Mouse (Mus musculus) forebrain, embryonic 12.5 days (tissue): ENCODE measurements at regions not wholly inside any gene's neighbourhood (a gene's known extent, or its start where the extent isn't known, plus 50 kb on each side); places are given as distances from the start of the nearest gene placed in this dataset.

Experiments
- ATAC-seq: fragments of 200-750 bp; cut with Nextera tagmentation; 2 replicates; pipeline ENCODE4 v1.8.0; 2017; ENCODE audit warnings: moderate TSS enrichment; ENCODE audit not compliant: low FRiP score
- H3K27ac ChIP-seq: fragments of 300-500 bp; sonication (generic); 2 replicates; pipeline ENCODE4 v1.5.1; 2016; ENCODE audit warnings: mild to moderate bottlenecking
- H3K27me3 ChIP-seq: fragments of 300-500 bp; sonication (generic); 2 replicates; pipeline ENCODE4 v1.6.1; 2016; ENCODE audit warnings: mild to moderate bottlenecking
- H3K36me3 ChIP-seq: fragments of 300-500 bp; sonication (generic); replicated peaks from 2 replicates; pipeline ENCODE4 v1.6.1; 2016; ENCODE audit warnings: mild to moderate bottlenecking
- H3K4me1 ChIP-seq: fragments of 300-500 bp; sonication (generic); 2 replicates; pipeline ENCODE4 v1.6.1; 2016
- H3K4me2 ChIP-seq: fragments of 300-500 bp; sonication (generic); 2 replicates; pipeline ENCODE4 v1.6.1; 2016; ENCODE audit warnings: mild to moderate bottlenecking, moderate library complexity
- H3K4me3 ChIP-seq: fragments of 300-500 bp; sonication (generic); replicated peaks from 2 replicates; pipeline ENCODE4 v1.5.1; 2016; ENCODE audit warnings: mild to moderate bottlenecking
- H3K9ac ChIP-seq: fragments of 300-500 bp; sonication (generic); 2 replicates; pipeline ENCODE4 v1.6.1; 2016; ENCODE audit warnings: mild to moderate bottlenecking
- H3K9me3 ChIP-seq: fragments of 300-500 bp; sonication (generic); 2 replicates; pipeline ENCODE4 v1.6.1; 2016
- WGBS: fragments of 180-500 bp; shearing (Covaris S2); methylation state at CpG from one replicate; pipeline ENCODE4 v1.1.7; 2016; 5-methylcytosine and 5-hydroxymethylcytosine counted together

DNA sequence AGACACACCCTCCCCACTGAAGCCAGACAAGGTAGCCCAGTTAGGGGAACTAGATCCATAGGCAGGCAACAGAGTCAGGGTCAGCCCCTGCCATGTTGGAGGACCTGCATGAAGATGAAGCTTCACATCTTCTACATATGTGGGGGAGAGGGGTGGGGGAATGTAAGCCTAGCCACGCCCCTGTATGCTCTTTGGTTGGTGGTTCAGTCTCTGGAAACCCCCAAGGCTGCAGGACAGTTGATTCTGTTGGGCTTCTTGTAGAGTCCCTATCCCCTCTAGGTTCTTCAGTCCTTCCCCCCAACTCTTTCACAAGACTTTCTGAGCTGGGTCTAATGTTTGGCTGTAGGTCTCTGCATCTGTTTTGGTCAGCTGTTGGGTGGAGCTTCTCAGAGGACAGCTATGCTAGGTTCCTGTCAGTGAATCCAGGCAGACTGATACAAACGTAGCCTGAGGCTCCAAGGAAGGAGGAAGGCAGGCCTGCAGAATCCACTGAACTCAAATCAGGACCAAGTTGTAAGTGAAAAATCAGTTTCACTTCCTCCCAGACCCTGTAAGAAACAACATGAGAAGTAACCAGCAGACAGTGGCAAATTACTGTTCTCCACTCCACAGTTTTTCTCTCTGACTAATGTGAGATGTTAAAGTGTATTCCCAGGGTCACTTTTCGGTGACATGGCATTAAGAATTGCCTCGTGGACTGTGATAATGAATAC, 476.9 kb downstream of the Arl4a start:
- Histone ChIP-seq H3K9ac (no peak overlapping the region), H3K27ac (no peak overlapping the region), H3K36me3 (no peaks in the 10 kb centered on the region), H3K4me3 (no peak overlapping the region), H3K27me3 (no peaks in the 10 kb centered on the region), H3K4me2 (no peak overlapping the region), H3K9me3 (no peaks in the 10 kb centered on the region), H3K4me1 (no peaks in the 10 kb centered on the region)
- 80% methylated on average over 4 of the region's 4 CpGs for WGBS
- no peak for ATAC-seq

GRCm38 (mm10) chr12:39558491-39558890, 479.3 kb downstream of the Arl4a start:
- no peak for ATAC-seq
- no peaks in the 10 kb centered on the region for H3K27me3 ChIP-seq
- 98% methylated on average over 3 of the region's 3 CpGs for WGBS
- H3K36me3 ChIP-seq = no peaks in the 10 kb centered on the region
- H3K4me2 ChIP-seq = no peak overlapping the region
- H3K9ac ChIP-seq = no peak overlapping the region
- H3K4me1 ChIP-seq = no peaks in the 10 kb centered on the region
- no peak overlapping the region for H3K27ac ChIP-seq
- no peak overlapping the region for H3K4me3 ChIP-seq
- no peaks in the 10 kb centered on the region for H3K9me3 ChIP-seq

GRCm38 (mm10) chr12:39536326-39536725, 501.5 kb downstream of the Arl4a start:
- Histone ChIP-seq H3K4me3 (no peak overlapping the region), H3K4me2 (no peak overlapping the region), H3K9ac (no peak overlapping the region), H3K27ac (no peak overlapping the region), H3K9me3 (no peaks in the 10 kb centered on the region), H3K36me3 (no peaks in the 10 kb centered on the region), H3K27me3 (no peaks in the 10 kb centered on the region), H3K4me1 (no peaks in the 10 kb centered on the region)
- WGBS = 44% methylated on average over 2 of the region's 2 CpGs
- ATAC-seq = no peak

GRCm38 (mm10) chr12:39528121-39528520, 509.7 kb downstream of the Arl4a start:
- Histone ChIP-seq H3K27me3 (no peaks in the 10 kb centered on the region), H3K4me3 (no peak overlapping the region), H3K9ac (no peak overlapping the region), H3K4me1 (no peaks in the 10 kb centered on the region), H3K27ac (no peak overlapping the region), H3K4me2 (no peak overlapping the region), H3K9me3 (no peaks in the 10 kb centered on the region), H3K36me3 (no peaks in the 10 kb centered on the region)
- WGBS = 48% methylated on average over 3 of the region's 4 CpGs
- 0 out of 2 replicates have a peak, but pooled peaks have one; percentile 21 for ATAC-seq

GRCm38 (mm10) chr12:39527216-39527600, 510.6 kb downstream of the Arl4a start:
- Histone ChIP-seq H3K4me2 (no peak overlapping the region), H3K4me1 (no peaks in the 10 kb centered on the region), H3K9ac (no peak overlapping the region), H3K9me3 (no peaks in the 10 kb centered on the region), H3K4me3 (no peak overlapping the region), H3K27me3 (no peaks in the 10 kb centered on the region), H3K27ac (no peak overlapping the region), H3K36me3 (no peaks in the 10 kb centered on the region)
- ATAC-seq = peak; percentile 68
- WGBS = 44% methylated on average over 3 of the region's 3 CpGs

DNA sequence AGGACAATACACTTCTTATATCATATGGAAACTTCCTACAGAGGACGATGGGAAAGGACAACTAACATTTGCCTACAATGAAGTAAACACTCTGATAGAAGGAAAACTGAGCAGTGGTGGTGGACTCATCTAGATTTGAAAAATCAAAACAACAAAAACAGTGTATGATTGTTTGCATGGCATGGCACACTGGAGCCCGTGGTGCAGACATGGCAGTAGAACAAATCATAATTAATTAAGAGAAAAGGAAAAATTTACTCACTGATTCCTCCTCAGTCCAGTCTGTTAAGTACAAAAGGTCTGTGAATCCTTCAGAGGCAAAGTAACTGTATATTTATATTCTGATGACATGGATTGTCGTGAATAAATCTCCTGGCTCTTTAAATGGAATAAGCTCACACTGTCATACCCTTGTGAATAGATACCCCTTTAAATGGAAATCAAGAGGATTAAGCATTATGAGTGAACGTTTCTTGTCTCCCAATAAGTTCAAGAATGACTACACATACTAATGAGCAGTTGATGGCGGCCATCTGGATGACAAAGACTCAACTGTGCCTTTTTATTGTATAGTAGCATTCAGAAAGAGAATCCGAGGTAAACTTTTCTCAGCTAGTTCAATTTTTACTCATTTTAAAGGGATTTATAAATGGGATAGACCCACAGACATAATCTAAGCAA, 511.1 kb downstream of the Arl4a start:
- Histone ChIP-seq H3K9me3 (no peaks in the 10 kb centered on the region), H3K27me3 (no peaks in the 10 kb centered on the region)
- 28% methylated on average over 6 of the region's 6 CpGs for whole genome bisulfite sequencing

GRCm38 (mm10) chr12:39515690-39516089, 522.1 kb downstream of the Arl4a start:
- 87% methylated on average over 4 of the region's 4 CpGs for WGBS
- Histone ChIP-seq H3K9ac (no peak overlapping the region), H3K4me3 (no peak overlapping the region), H3K27me3 (0 out of 2 replicates have a peak, but pooled peaks cover 4% of the 10 kb centered on the region), H3K9me3 (no peaks in the 10 kb centered on the region), H3K27ac (no peak overlapping the region), H3K4me2 (no peak overlapping the region), H3K4me1 (0 out of 2 replicates have a peak, but pooled peaks cover under 1% of the 10 kb centered on the region), H3K36me3 (no peaks in the 10 kb centered on the region)
- no peak for ATAC-seq

More for the DNA sequence above, 511.1 kb downstream of the Arl4a start:
- H3K4me3 ChIP-seq = no peak overlapping the region
- no peaks in the 10 kb centered on the region for H3K36me3 ChIP-seq
- H3K4me1 ChIP-seq = no peaks in the 10 kb centered on the region
- H3K9ac ChIP-seq = no peak overlapping the region
- no peak overlapping the region for H3K4me2 ChIP-seq
- peak overlapping the region; percentile 25; the same call in 1 of the 2 replicates for H3K27ac ChIP-seq
- ATAC-seq = peak; percentile 78

DNA sequence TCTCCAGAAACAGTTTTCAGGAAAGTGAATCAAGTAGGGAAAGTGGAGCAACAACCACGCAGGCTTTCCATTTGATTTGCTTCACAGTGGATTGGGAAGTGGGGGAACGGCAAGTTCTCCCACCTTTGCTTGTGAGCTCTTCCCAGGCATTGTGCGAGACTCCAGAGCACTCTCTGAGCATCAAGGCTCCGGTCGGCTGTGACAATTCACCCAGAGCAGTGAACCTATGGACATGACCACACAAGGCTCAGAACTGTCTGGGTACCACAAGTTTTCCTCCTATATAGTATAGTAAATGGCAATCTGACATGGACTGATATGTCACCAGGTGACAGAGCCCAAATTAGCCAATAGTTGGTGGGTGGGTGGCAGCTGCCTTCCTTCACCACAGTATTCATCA, 527.0 kb downstream of the Arl4a start:
- H3K27ac ChIP-seq = no peak overlapping the region
- H3K4me3 ChIP-seq = no peak overlapping the region
- H3K27me3 ChIP-seq = 0 out of 2 replicates have a peak, but pooled peaks cover 9% of the 10 kb centered on the region
- no peaks in the 10 kb centered on the region for H3K36me3 ChIP-seq
- H3K9ac ChIP-seq = no peak overlapping the region
- no peak overlapping the region for H3K4me2 ChIP-seq
- H3K9me3 ChIP-seq = no peaks in the 10 kb centered on the region
- no peak for ATAC-seq
- 83% methylated on average over 5 of the region's 5 CpGs for whole genome bisulfite sequencing
- H3K4me1 ChIP-seq = peaks cover 7% of the 10 kb centered on the region

DNA sequence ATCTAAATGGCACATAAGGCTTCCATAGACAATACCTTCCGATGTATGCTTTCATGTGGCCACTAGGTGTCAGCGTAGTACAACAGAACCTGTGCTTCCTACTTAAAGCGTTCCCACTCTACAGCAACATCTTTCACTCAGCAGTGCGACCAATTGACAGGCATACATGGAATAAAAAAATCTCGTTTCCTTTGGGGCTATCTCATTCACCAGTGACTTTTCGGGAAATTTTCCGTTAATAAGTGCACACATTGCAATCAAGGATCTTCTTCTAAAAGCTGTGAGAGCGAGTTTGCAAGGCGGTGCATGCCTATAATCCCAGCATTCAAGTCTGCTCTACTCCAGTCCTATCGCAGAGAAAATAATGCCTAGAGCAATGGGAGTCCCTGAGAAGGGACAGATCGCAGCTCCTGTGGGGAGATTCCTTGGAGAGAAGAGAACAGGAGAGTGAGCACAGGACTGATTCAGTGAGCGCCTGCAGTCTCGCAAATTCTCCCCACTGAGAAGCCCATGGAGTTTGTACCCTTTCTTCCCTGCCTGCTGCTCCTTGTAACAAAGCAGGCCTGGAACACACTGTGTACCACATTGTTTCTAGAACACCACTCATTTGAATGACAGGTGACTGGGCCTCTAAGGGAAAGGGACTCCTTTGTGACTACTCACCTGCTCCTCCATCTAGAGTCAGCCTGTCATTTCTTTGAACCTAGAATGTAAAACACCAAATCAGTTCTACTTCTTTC, 527.6 kb downstream of the Arl4a start:
- Histone ChIP-seq H3K9me3 (no peaks in the 10 kb centered on the region), H3K4me2 (peak overlapping the region; percentile 40), H3K4me3 (peak overlapping the region; percentile 21), H3K27me3 (0 out of 2 replicates have a peak, but pooled peaks cover 9% of the 10 kb centered on the region), H3K4me1 (peaks cover 7% of the 10 kb centered on the region), H3K36me3 (no peaks in the 10 kb centered on the region), H3K27ac (no peak overlapping the region), H3K9ac (peak overlapping the region; percentile 25; the same call in 1 of the 2 replicates)
- 10% methylated on average over 13 of the region's 13 CpGs for WGBS
- peak; percentile 89 for ATAC-seq

DNA sequence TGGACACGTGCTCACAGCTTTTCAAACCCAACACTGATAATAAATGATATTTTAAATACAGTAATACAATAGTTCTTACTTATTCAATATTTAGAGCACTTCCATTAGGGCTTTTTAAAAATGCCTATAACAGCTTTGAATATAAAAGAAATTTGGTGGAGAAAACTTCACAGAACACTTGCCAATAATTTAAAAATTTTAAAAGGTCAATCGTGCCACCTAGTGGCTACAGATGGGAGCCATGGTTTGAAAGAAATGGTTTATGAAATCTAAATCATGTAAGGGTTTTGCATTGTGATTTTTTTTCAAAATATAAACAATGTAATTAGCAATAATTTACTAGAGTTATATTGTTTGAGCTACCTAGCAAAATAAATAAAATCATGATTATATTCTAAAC, 541.6 kb downstream of the Arl4a start:
- Histone ChIP-seq H3K4me1 (no peaks in the 10 kb centered on the region), H3K9me3 (no peaks in the 10 kb centered on the region), H3K4me3 (no peak overlapping the region), H3K27ac (no peak overlapping the region), H3K27me3 (no peaks in the 10 kb centered on the region), H3K36me3 (no peaks in the 10 kb centered on the region), H3K4me2 (no peak overlapping the region), H3K9ac (no peak overlapping the region)
- ATAC-seq = no peak
- WGBS = 45% methylated on average over 2 of the region's 2 CpGs

DNA sequence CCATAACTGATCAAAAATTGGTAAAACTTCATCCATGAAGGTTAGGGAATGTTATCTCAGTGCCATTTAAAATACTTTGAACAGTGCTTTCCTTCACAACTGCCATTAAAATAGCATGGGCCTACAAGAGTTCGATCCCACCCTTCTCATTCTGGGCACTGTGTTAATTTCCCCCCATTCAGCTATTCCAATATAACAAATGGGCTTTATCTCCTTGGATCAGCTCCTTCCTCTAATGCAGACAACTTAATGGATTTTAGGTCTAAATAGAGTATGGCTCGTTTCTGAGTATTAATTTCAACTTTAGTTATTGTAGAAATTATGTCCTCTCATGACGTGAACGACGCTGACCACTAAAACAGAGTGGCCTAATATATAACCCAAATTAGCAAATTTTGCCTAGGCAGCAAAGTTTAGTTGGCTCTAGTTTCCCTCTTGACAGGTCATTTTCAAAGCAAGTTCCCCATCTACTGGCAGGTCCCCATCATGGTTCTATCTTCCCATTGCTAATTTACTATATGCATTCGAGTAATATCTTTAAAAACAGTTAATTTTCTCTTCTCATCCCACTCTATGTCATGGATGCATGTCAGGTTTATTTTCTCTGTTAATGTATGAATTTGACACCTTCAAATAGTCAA, 544.1 kb downstream of the Arl4a start:
- WGBS = 81% methylated on average over 6 of the region's 6 CpGs
- Histone ChIP-seq H3K27me3 (no peaks in the 10 kb centered on the region), H3K9me3 (no peaks in the 10 kb centered on the region), H3K9ac (no peak overlapping the region), H3K36me3 (no peaks in the 10 kb centered on the region), H3K4me1 (no peaks in the 10 kb centered on the region), H3K27ac (no peak overlapping the region), H3K4me3 (no peak overlapping the region), H3K4me2 (no peak overlapping the region)
- ATAC-seq = peak; percentile 41; the same call in 1 of the 2 replicates

DNA sequence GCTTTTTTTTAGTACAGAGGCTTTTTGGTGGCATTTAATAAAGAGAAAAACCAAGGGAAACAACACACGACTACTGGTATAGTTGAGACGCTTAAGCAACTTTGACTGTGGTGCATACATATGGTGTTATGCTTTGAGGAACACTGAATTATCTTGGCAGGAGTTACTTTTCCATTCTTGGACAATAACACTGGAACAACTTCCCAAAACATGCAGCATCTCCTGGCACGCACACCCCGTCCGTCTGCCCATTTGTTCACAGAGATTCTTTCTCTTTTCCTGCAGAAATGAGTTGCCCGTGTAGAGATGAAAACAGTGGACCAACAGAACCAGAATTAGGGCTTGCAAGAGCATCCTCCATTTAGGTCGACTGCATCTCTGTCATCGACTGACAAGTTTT, 544.7 kb downstream of the Arl4a start:
- no peak for ATAC-seq
- no peak overlapping the region for H3K9ac ChIP-seq
- no peak overlapping the region for H3K4me2 ChIP-seq
- no peaks in the 10 kb centered on the region for H3K27me3 ChIP-seq
- H3K9me3 ChIP-seq = no peaks in the 10 kb centered on the region
- 90% methylated on average over 8 of the region's 8 CpGs for WGBS
- H3K36me3 ChIP-seq = no peaks in the 10 kb centered on the region
- H3K27ac ChIP-seq = no peak overlapping the region
- no peak overlapping the region for H3K4me3 ChIP-seq
- H3K4me1 ChIP-seq = no peaks in the 10 kb centered on the region
